Mouse (Mus musculus) layer of hippocampus, adult 2 months (tissue): ENCODE results near the gene Slc44a1. TPM values are rescaled to one million over a fixed set of nuclear protein-coding genes. Genes with fewer than 3 reads are reported as not detected.
A peak's percentile ranks its signal among the peaks of the same experiment; 100 is the strongest.

Source experiments
- DNase-seq, 2 experiments: peaks; one replicate each; pipeline ENCODE4 v3.0.0; 2022; ENCODE audit warnings: low spot score in 2 of 2
- H3K27ac ChIP-seq: fragments of 200-600 bp; 2 replicates; pipeline ENCODE4 v1.8.1; 2022
- H3K4me3 ChIP-seq: fragments of 200-600 bp; 2 replicates; pipeline ENCODE4 v1.8.1; 2022; ENCODE audit warnings: mild to moderate bottlenecking
- CTCF ChIP-seq: fragments of 200-600 bp; conservative IDR thresholded peaks from 2 replicates; pipeline ENCODE4 v1.8.1; 2022; ENCODE audit warnings: antibody characterized with exemption, mild to moderate bottlenecking, moderate library complexity
- total RNA-seq, 2 experiments: library from RNA; stranded (reverse); gene quantifications; 2 replicates each; pipeline ENCODE4 v1.2.3; 2021

Gene Slc44a1
- total RNA-seq, 2 experiments from 2014 or later, result 75.0 to 78.4 TPM

- Histone ChIP-seq H3K27ac (no peak overlapping the region), H3K4me3 (no peak overlapping the region)
- TF ChIP-seq CTCF, result no peak
- no peak for DNase-seq
Measured at GRCm38 (mm10) chr4:53411958-53412870, 28.0 kb upstream of the Slc44a1 start.

GRCm38 (mm10) chr4:53412991-53413390 is 27.2 kb upstream of the Slc44a1 start:
- no peak for DNase-seq
- Histone ChIP-seq H3K27ac (no peak overlapping the region), H3K4me3 (no peak overlapping the region)
- no peak for TF ChIP-seq CTCF

GRCm38 (mm10) chr4:53414031-53414797 is 26.0 kb upstream of the Slc44a1 start:
- no peak for TF ChIP-seq CTCF
- H3K27ac ChIP-seq, result no peak overlapping the region
- DNase-seq, result no peak
- H3K4me3 ChIP-seq, result no peak overlapping the region

- Histone ChIP-seq H3K27ac (peak overlapping the region; percentile 4; the same call in 1 of the 2 replicates), H3K4me3 (no peak overlapping the region)
- DNase-seq, result peak; percentile 41 to 74
- TF ChIP-seq CTCF, result no peak
Measured at GRCm38 (mm10) chr4:53415873-53416637, 24.2 kb upstream of the Slc44a1 start.

- TF ChIP-seq CTCF, result no peak
- Histone ChIP-seq H3K27ac (no peak overlapping the region), H3K4me3 (no peak overlapping the region)
- no peak for DNase-seq
Measured at GRCm38 (mm10) chr4:53416928-53417327, 23.3 kb upstream of the Slc44a1 start.

GRCm38 (mm10) chr4:53422799-53423198 is 17.4 kb upstream of the Slc44a1 start:
- TF ChIP-seq CTCF, result peak; percentile 71
- DNase-seq, result no peak
- H3K27ac ChIP-seq, result no peak overlapping the region
- no peak overlapping the region for H3K4me3 ChIP-seq

GRCm38 (mm10) chr4:53427120-53427519 is 13.1 kb upstream of the Slc44a1 start:
- DNase-seq, result no peak
- no peak for TF ChIP-seq CTCF
- no peak overlapping the region for H3K4me3 ChIP-seq
- H3K27ac ChIP-seq, result no peak overlapping the region

GRCm38 (mm10) chr4:53430522-53430921 is 9.7 kb upstream of the Slc44a1 start:
- no peak for TF ChIP-seq CTCF
- Histone ChIP-seq H3K27ac (no peak overlapping the region), H3K4me3 (no peak overlapping the region)
- DNase-seq, result no peak

- no peak for DNase-seq
- Histone ChIP-seq H3K27ac (no peak overlapping the region), H3K4me3 (no peak overlapping the region)
- TF ChIP-seq CTCF, result no peak
Measured at GRCm38 (mm10) chr4:53431585-53432234, 8.5 kb upstream of the Slc44a1 start.

- DNase-seq, result peak; percentile 56 to 59
- Histone ChIP-seq H3K4me3 (no peak overlapping the region), H3K27ac (peak overlapping the region; percentile 98)
- TF ChIP-seq CTCF, result no peak
Measured at GRCm38 (mm10) chr4:53437110-53437755, 3.0 kb upstream of the Slc44a1 start.

- TF ChIP-seq CTCF, result no peak
- H3K27ac ChIP-seq, result peak overlapping the region; percentile 98
- peak in 1 of 2 experiments; percentile 49 for DNase-seq
- H3K4me3 ChIP-seq, result no peak overlapping the region
Measured at GRCm38 (mm10) chr4:53438386-53438785, 1.8 kb upstream of the Slc44a1 start.
